Mouse (Mus musculus) megakaryocyte, embryonic 14.5 days (primary cell): ENCODE data around the gene Prune1.

Source experiments
- FLI1 ChIP-seq: IDR thresholded peaks from 2 replicates; pipeline ENCODE4 v1.6.1; 2012; ENCODE audit warnings: low read length, inconsistent platforms, mixed read lengths
- GATA1 ChIP-seq: IDR thresholded peaks from 3 replicates; pipeline ENCODE4 v1.6.1; 2012; ENCODE audit warnings: mixed read lengths, low read length, inconsistent platforms, borderline replicate concordance

DNA sequence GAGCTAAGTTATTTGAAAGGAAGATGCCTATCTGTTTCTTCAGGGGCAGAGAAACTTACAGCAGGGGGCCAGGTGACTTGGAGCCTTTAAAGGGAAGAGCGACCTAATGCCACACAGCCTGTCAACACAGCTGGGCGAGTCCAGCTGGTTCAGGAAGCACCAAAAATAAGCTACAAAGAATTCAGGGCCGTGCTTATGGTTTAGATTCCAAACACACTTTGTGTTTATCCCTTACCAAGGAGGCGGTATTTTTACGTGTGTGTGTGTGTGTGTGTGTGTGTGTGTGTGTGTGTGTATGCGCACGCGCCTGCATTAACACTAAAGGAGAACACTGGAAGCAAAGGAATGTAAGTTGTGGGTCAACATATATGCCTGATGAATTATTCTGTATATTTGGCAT lies 1.1 kb downstream of the Prune1 start:
- TF ChIP-seq GATA1 (no peak), FLI1 (no peak)
